ENCODE assay signal across 11 mouse cellular contexts in the genomic region with DNA sequence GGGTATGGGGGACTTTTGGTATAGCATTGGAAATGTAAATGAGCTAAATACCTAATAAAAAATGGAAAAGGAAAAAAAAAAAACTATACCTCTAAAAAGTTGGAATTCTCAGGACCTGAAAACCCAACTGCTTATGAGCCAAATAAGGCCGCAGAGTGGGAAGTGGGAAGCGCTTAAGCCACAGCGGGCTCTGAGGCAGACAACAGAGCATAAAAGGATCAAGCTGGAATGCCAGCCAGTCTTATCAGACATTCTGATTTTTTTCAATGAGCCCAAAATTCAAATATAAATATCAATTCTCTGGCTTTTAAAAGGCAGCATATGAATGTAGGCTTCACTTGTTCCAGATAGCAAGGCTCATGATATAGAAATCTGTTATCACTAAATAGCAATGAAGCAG. TPM values are rescaled to one million over a fixed set of nuclear protein-coding genes. Genes with fewer than 3 reads are reported as not detected.
DNase-seq lines count a peak whose midpoint lies in the region; ATAC-seq and TF ChIP-seq lines count a peak whose summit lies in the region.
"Had no signal": no experiment of that assay in that cellular context is flagged by ENCODE, and none has a peak within 500 bp of the region (broad histone marks: within the 10 kb centered on the region; RNA-seq: fewer than 3 reads in every experiment).

No protein-coding gene starts in this region.

- H3K27ac ChIP-seq in lung, embryonic 14.5 days (ENCODE audit: low read depth) = no peak overlapping the region
- H3K27ac ChIP-seq in limb, embryonic 13.5 days = no peak overlapping the region
- peak overlapping the region; percentile 46 for H3K27ac ChIP-seq in neural tube, embryonic 13.5 days (replicated peaks)

- no peak for ATAC-seq in lung, embryonic 14.5 days (ENCODE audit: insufficient read depth)
- no peak for ATAC-seq in limb, embryonic 13.5 days (ENCODE audit: low FRiP score, low read depth)
- ATAC-seq in neural tube, embryonic 13.5 days (ENCODE audit: low read depth) = no peak

- H3K9me3 ChIP-seq in lung, embryonic 14.5 days (ENCODE audit: low read depth, low read length) = no peaks in the 10 kb centered on the region
- H3K9me3 ChIP-seq in limb, embryonic 13.5 days = no peaks in the 10 kb centered on the region
- no peaks in the 10 kb centered on the region for H3K9me3 ChIP-seq in neural tube, embryonic 13.5 days

- no peaks in the 10 kb centered on the region; the same call in 1 of the 2 replicates for H3K4me1 ChIP-seq in lung, embryonic 14.5 days (ENCODE audit: insufficient read depth)
- no peaks in the 10 kb centered on the region; the same call in 1 of the 2 replicates for H3K4me1 ChIP-seq in lung, adult 2 months (ENCODE audit: control insufficient read depth, insufficient read depth, low read length)
- peaks cover 22% of the 10 kb centered on the region for H3K4me1 ChIP-seq in limb, embryonic 13.5 days
- H3K4me1 ChIP-seq in neural tube, embryonic 13.5 days (replicated peaks) = peaks cover 23% of the 10 kb centered on the region

- no peak overlapping the region for H3K9ac ChIP-seq in lung, embryonic 14.5 days
- H3K9ac ChIP-seq in limb, embryonic 13.5 days = no peak overlapping the region
- H3K9ac ChIP-seq in neural tube, embryonic 13.5 days = 0 out of 2 replicates have a peak overlapping the region, but pooled peaks have one; percentile 32

- no peak for TF ChIP-seq CTCF in lung, embryonic 14.5 days (IDR thresholded peaks at IDR 0.05; ENCODE audit: low read depth)
- TF ChIP-seq CTCF in lung, adult 2 months (IDR thresholded peaks at IDR 0.05; ENCODE audit: insufficient read depth, low read length) = no peak

- peak overlapping the region; percentile 69 for H3K4me2 ChIP-seq in lung, embryonic 14.5 days
- peak overlapping the region; percentile 59 for H3K4me2 ChIP-seq in limb, embryonic 13.5 days (replicated peaks)
- peak overlapping the region; percentile 58 for H3K4me2 ChIP-seq in neural tube, embryonic 13.5 days

- no peaks in the 10 kb centered on the region for H3K27me3 ChIP-seq in lung, embryonic 14.5 days (ENCODE audit: insufficient read depth, low read length)
- H3K27me3 ChIP-seq in limb, embryonic 13.5 days = no peaks in the 10 kb centered on the region
- H3K27me3 ChIP-seq in neural tube, embryonic 13.5 days = no peaks in the 10 kb centered on the region

- no peak overlapping the region for H3K4me3 ChIP-seq in lung, embryonic 14.5 days (ENCODE audit: low read depth, low read length)
- no peak overlapping the region for H3K4me3 ChIP-seq in lung, adult 2 months (replicated peaks; ENCODE audit: extremely low read depth, low read depth, low read length)
- H3K4me3 ChIP-seq in limb, embryonic 13.5 days = no peak overlapping the region; the same call in 1 of the 2 replicates
- H3K4me3 ChIP-seq in neural tube, embryonic 13.5 days = no peak overlapping the region

- no peak for TF ChIP-seq POLR2A in lung, adult 2 months (IDR thresholded peaks at IDR 0.05; ENCODE audit: borderline replicate concordance, extremely low read depth, low read depth, low read length)

- WGBS in lung, embryonic 14.5 days = 76% methylated on average over 3 of the region's 3 CpGs
- 82% methylated on average over 3 of the region's 3 CpGs for WGBS in lung, adult 2 months
- WGBS in limb, embryonic 13.5 days = 74% methylated on average over 3 of the region's 3 CpGs
- WGBS in neural tube, embryonic 13.5 days = 87% methylated on average over 3 of the region's 3 CpGs

- no peaks in the 10 kb centered on the region for H3K36me3 ChIP-seq in lung, embryonic 14.5 days (ENCODE audit: insufficient read depth)
- H3K36me3 ChIP-seq in limb, embryonic 13.5 days = no peaks in the 10 kb centered on the region
- H3K36me3 ChIP-seq in neural tube, embryonic 13.5 days = peaks cover 2% of the 10 kb centered on the region

- peak; percentile 13 for DNase-seq in embryo, embryonic 11 days
- no peak for DNase-seq in embryo, embryonic 9.5 days (ENCODE audit: extremely low spot score)
- DNase-seq in lung, embryonic 14.5 days = peak; percentile 48
- no peak for DNase-seq in lung, adult 2 months
- DNase-seq in right cerebral cortex, postnatal 14 days = no peak
- DNase-seq in right cerebral cortex, postnatal 10 days (ENCODE audit: low spot score in 2 of 2) = no peak
- DNase-seq: gastrocnemius, postnatal 14 days had no signal

RNA-seq across cellular contexts. Expression of a gene that starts 0.8 kb away (rescaled TPM):
- 52.5 and 59.4 TPM in 2 replicates for polyA plus RNA-seq in lung, embryonic 14.5 days (2014; fragmentation: Nextera tagmentation; extraction: Ambion mirVana)
- 8.1 and 11.7 TPM in 2 replicates for polyA plus RNA-seq in lung, adult 2 months (2012; rRNA removed)
- 58.0 and 58.5 TPM in 2 replicates for polyA plus RNA-seq in limb, embryonic 13.5 days (2015; fragmentation: Nextera tagmentation; extraction: Ambion mirVana)
- polyA plus RNA-seq in neural tube, embryonic 13.5 days (2015; fragmentation: Nextera tagmentation; extraction: Ambion mirVana) = 46.4 and 52.0 TPM in 2 replicates

RNA-seq across cellular contexts. Expression of a gene that starts 42.0 kb away (rescaled TPM):
- polyA plus RNA-seq in lung, embryonic 14.5 days (2014; fragmentation: Nextera tagmentation; extraction: Ambion mirVana) = 0.16 and 1.5 TPM in 2 replicates
- 5.7 and 7.1 TPM in 2 replicates for polyA plus RNA-seq in lung, adult 2 months (2012; rRNA removed)
- 0.32 TPM in 1 of 2 replicates, not detected in the other for polyA plus RNA-seq in limb, embryonic 13.5 days (2015; fragmentation: Nextera tagmentation; extraction: Ambion mirVana)
- 1.1 and 2.0 TPM in 2 replicates for polyA plus RNA-seq in neural tube, embryonic 13.5 days (2015; fragmentation: Nextera tagmentation; extraction: Ambion mirVana)
- polyA plus RNA-seq: large intestine, adult 2 months; liver, embryonic 16.5 days had no signal

Comparison
In these comparisons a context has a peak if more than half of its experiments do, and no peak if none do; other contexts are left out.
1. DNase-seq: peak in embryo, embryonic 11 days (single experiment) and lung, embryonic 14.5 days (single experiment); none in embryo, embryonic 9.5 days (single experiment), lung, adult 2 months (single experiment), right cerebral cortex, postnatal 14 days (single experiment) and right cerebral cortex, postnatal 10 days (0 of 2).
2. Peak in every context shown above with its lines, with median percentiles within 50 percentile points of each other: H3K4me2 ChIP-seq.